Mouse (Mus musculus) C2C12 (cell line): ENCODE data around the gene Kdm2b. TPM values are rescaled to one million over a fixed set of nuclear protein-coding genes. Genes with fewer than 3 reads are reported as not detected.

Experiments
- H3K27me3 ChIP-seq: one replicate; pipeline ENCODE4 v1.6.1; 2011; ENCODE audit not compliant: control insufficient read depth, insufficient read depth, insufficient read length
- H3K36me3 ChIP-seq: one replicate; pipeline ENCODE4 v1.6.1; 2011; ENCODE audit not compliant: control insufficient read depth, insufficient read depth
- H3K4me3 ChIP-seq: one replicate; pipeline ENCODE4 v1.5.1; 2011; ENCODE audit warnings: mild to moderate bottlenecking, control low read depth; ENCODE audit not compliant: poor library complexity, insufficient read depth, severe bottlenecking
- H3K79me2 ChIP-seq: one replicate; pipeline ENCODE4 v1.6.1; 2011; ENCODE audit not compliant: control insufficient read depth, insufficient read depth
- H3K79me3 ChIP-seq: one replicate; pipeline ENCODE4 v1.6.1; 2011; ENCODE audit warnings: low read depth, control low read depth
- H3ac ChIP-seq: one replicate; pipeline ENCODE3; 2011; ENCODE audit warnings: low read depth; ENCODE audit not compliant: control insufficient read depth, insufficient read length
- CEBPB ChIP-seq: IDR thresholded peaks from one replicate; pipeline ENCODE4 v1.6.1; 2011; ENCODE audit warnings: low read depth, mild to moderate bottlenecking, control low read depth, moderate library complexity
- CTCF ChIP-seq: IDR thresholded peaks from one replicate; pipeline ENCODE4 v1.5.1; 2011; ENCODE audit not compliant: control insufficient read depth, insufficient read depth, insufficient read length
- FOSL1 ChIP-seq: IDR thresholded peaks from one replicate; pipeline ENCODE4 v1.8.0; 2011; ENCODE audit warnings: mild to moderate bottlenecking, low read length; ENCODE audit not compliant: poor library complexity, insufficient read depth, severe bottlenecking
- MAX ChIP-seq: IDR thresholded peaks from one replicate; pipeline ENCODE4 v1.6.1; 2011; ENCODE audit warnings: mild to moderate bottlenecking, control low read depth
- MYOD1 ChIP-seq: IDR thresholded peaks from one replicate; pipeline ENCODE4 v1.6.1; 2011; ENCODE audit warnings: low read depth; ENCODE audit not compliant: control insufficient read depth, insufficient read length
- MYOG ChIP-seq: IDR thresholded peaks from one replicate; pipeline ENCODE4 v1.6.1; 2011; ENCODE audit not compliant: control insufficient read depth, insufficient read length; ENCODE audit errors: extremely low read depth
- USF1 ChIP-seq: IDR thresholded peaks from one replicate; pipeline ENCODE4 v1.6.1; 2011; ENCODE audit warnings: low read depth, mild to moderate bottlenecking, control low read depth, moderate library complexity
- polyA plus RNA-seq: library from polyadenylated mRNA; unstranded; fragments of >200 nt; fragmentation: generic; extraction: Trizol; gene quantifications from one replicate; pipeline ENCODE4 v1.2.1, GENCODE M21; 2012; ENCODE audit warnings: missing spikeins

Kdm2b gene
- polyA plus RNA-seq, 1 experiment: 15.3 TPM

- Histone ChIP-seq H3K27me3 (no peaks in the 10 kb centered on the region), H3K36me3 (no peaks in the 10 kb centered on the region), H3K79me3 (no peaks in the 10 kb centered on the region), H3K4me3 (peak overlapping the region; percentile 51), H3K79me2 (no peaks in the 10 kb centered on the region), H3ac (peak overlapping the region; percentile 78)
- no peak for TF ChIP-seq FOSL1
- TF ChIP-seq MYOG: no peak
- TF ChIP-seq MYOD1: no peak
- TF ChIP-seq USF1: no peak
- no peak for TF ChIP-seq CTCF
- TF ChIP-seq CEBPB: no peak
- TF ChIP-seq MAX: no peak
Measured at GRCm38 (mm10) chr5:122988021-122988751, 1.4 kb downstream of the Kdm2b start.

- peak overlapping the region; percentile 78 for H3ac ChIP-seq
- no peaks in the 10 kb centered on the region for H3K79me2 ChIP-seq
- TF ChIP-seq CEBPB (no peak), MYOG (no peak), FOSL1 (no peak), USF1 (no peak), MYOD1 (no peak), CTCF (no peak)
- H3K36me3 ChIP-seq: no peaks in the 10 kb centered on the region
- no peaks in the 10 kb centered on the region for H3K79me3 ChIP-seq
- H3K4me3 ChIP-seq: peak overlapping the region; percentile 51
- no peaks in the 10 kb centered on the region for H3K27me3 ChIP-seq
Measured at GRCm38 (mm10) chr5:122987211-122988020, 2.2 kb downstream of the Kdm2b start.

- no peaks in the 10 kb centered on the region for H3K27me3 ChIP-seq
Measured at GRCm38 (mm10) chr5:122986091-122986493, 3.5 kb downstream of the Kdm2b start.

DNA sequence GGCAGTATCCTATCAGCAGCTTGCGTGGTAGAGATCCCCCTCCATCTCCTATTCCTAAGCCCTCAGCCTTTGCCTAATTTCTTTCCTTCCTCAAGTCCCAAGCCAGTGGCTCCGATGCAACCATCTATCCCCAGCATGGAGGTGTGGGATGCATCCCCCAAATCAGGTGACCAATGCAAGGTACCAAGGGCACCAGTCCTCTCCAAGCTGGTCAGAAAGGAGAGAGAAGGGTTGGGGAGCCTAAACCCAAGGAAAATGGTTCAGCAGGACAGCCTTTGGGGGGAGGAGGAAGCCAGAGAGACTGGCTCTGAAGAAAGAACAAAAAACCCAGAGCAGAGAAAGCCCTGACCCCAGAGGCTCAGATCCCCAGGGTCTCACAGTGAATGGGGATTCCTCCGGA is 4.3 kb downstream of the Kdm2b start:
- no peak overlapping the region for H3ac ChIP-seq
- H3K36me3 ChIP-seq: no peaks in the 10 kb centered on the region
- TF ChIP-seq USF1 (no peak), CEBPB (no peak), MAX (no peak), MYOG (no peak), CTCF (no peak), FOSL1 (no peak), MYOD1 (no peak)
- H3K79me3 ChIP-seq: no peaks in the 10 kb centered on the region
- H3K27me3 ChIP-seq: no peaks in the 10 kb centered on the region
- no peaks in the 10 kb centered on the region for H3K79me2 ChIP-seq
- no peak overlapping the region for H3K4me3 ChIP-seq

More at GRCm38 (mm10) chr5:122986091-122986493, 3.5 kb downstream of the Kdm2b start:
- Histone ChIP-seq H3ac (no peak overlapping the region), H3K79me3 (no peaks in the 10 kb centered on the region), H3K79me2 (no peaks in the 10 kb centered on the region), H3K4me3 (no peak overlapping the region), H3K36me3 (no peaks in the 10 kb centered on the region)
- TF ChIP-seq MAX: no peak
- no peak for TF ChIP-seq CTCF
- no peak for TF ChIP-seq MYOG
- no peak for TF ChIP-seq MYOD1
- TF ChIP-seq CEBPB: no peak
- TF ChIP-seq FOSL1: no peak
- no peak for TF ChIP-seq USF1

GRCm38 (mm10) chr5:122984483-122984882 is 5.1 kb downstream of the Kdm2b start:
- H3K4me3 ChIP-seq: no peak overlapping the region
- H3K27me3 ChIP-seq: no peaks in the 10 kb centered on the region
- no peaks in the 10 kb centered on the region for H3K36me3 ChIP-seq
- H3ac ChIP-seq: no peak overlapping the region
- no peaks in the 10 kb centered on the region for H3K79me2 ChIP-seq
- no peak for TF ChIP-seq FOSL1
- H3K79me3 ChIP-seq: no peaks in the 10 kb centered on the region
